In genomic region chr1:193174143-193174733, GRCm38 (mm10) we compare ENCODE assay signal across 8 mouse cellular contexts. TPM values are rescaled to one million over a fixed set of nuclear protein-coding genes. Genes with fewer than 3 reads are reported as not detected.
DNase-seq lines count a peak whose midpoint lies in the region; ATAC-seq and TF ChIP-seq lines count a peak whose summit lies in the region.

No protein-coding gene starts in this region.

- peak overlapping the region; percentile 92 for H3K27ac ChIP-seq in left cerebral cortex, adult 2 months
- H3K27ac ChIP-seq in embryonic facial prominence, embryonic 10.5 days (replicated peaks): peak overlapping the region; percentile 91
- H3K27ac ChIP-seq in hindbrain, embryonic 16.5 days (ENCODE audit: low read depth, low read length): no peak overlapping the region; the same call in 1 of the 2 replicates
- no peak overlapping the region for H3K27ac ChIP-seq in neural tube, embryonic 12.5 days

- H3K4me2 ChIP-seq in hindbrain, embryonic 16.5 days (ENCODE audit: low read length): peak overlapping the region; percentile 62
- H3K4me2 ChIP-seq in neural tube, embryonic 12.5 days (replicated peaks): peak overlapping the region; percentile 61

- no peak for DNase-seq in left cerebral cortex, adult 2 months (ENCODE audit: extremely low spot score in 1 of 2, low spot score in 2 of 2)
- no peak for DNase-seq in left cerebral cortex, postnatal 14 days (ENCODE audit: low spot score in 2 of 2)
- DNase-seq in embryonic facial prominence, embryonic 10.5 days (ENCODE audit: low spot score): no peak
- DNase-seq in urinary bladder, postnatal 25 days (ENCODE audit: low spot score): no peak
- no peak for DNase-seq in adrenal gland, adult 18-20 months (ENCODE audit: low spot score in 2 of 2)
- DNase-seq in lung, postnatal 36 days: no peak

- ATAC-seq in hindbrain, embryonic 16.5 days: no peak
- ATAC-seq in neural tube, embryonic 12.5 days (ENCODE audit: low FRiP score, low read depth): no peak

- peaks cover 31% of the 10 kb centered on the region for H3K4me1 ChIP-seq in embryonic facial prominence, embryonic 10.5 days
- peaks cover 22% of the 10 kb centered on the region for H3K4me1 ChIP-seq in hindbrain, embryonic 16.5 days (ENCODE audit: control insufficient read depth, insufficient read depth, low read depth, low read length)
- peaks cover 22% of the 10 kb centered on the region for H3K4me1 ChIP-seq in neural tube, embryonic 12.5 days

- TF ChIP-seq CTCF in left cerebral cortex, adult 2 months (IDR thresholded peaks at IDR 0.05): no peak

- 92% methylated on average over 13 of the region's 13 CpGs for WGBS in embryonic facial prominence, embryonic 10.5 days
- WGBS in hindbrain, embryonic 16.5 days: 92% methylated on average over 13 of the region's 13 CpGs
- 89% methylated on average over 13 of the region's 13 CpGs for WGBS in neural tube, embryonic 12.5 days

- 0 out of 2 replicates have a peak, but pooled peaks cover under 1% of the 10 kb centered on the region for H3K36me3 ChIP-seq in embryonic facial prominence, embryonic 10.5 days (replicated peaks)
- H3K36me3 ChIP-seq in hindbrain, embryonic 16.5 days (ENCODE audit: control insufficient read depth, insufficient read depth, low read length): no peaks in the 10 kb centered on the region
- no peaks in the 10 kb centered on the region for H3K36me3 ChIP-seq in neural tube, embryonic 12.5 days

- H3K27me3 ChIP-seq in embryonic facial prominence, embryonic 10.5 days (replicated peaks; ENCODE audit: low read depth, poor library complexity, severe bottlenecking): no peaks in the 10 kb centered on the region
- no peaks in the 10 kb centered on the region for H3K27me3 ChIP-seq in hindbrain, embryonic 16.5 days (replicated peaks; ENCODE audit: control insufficient read depth, insufficient read depth, low read length)
- no peaks in the 10 kb centered on the region for H3K27me3 ChIP-seq in neural tube, embryonic 12.5 days (replicated peaks)

- H3K9ac ChIP-seq in hindbrain, embryonic 16.5 days (ENCODE audit: low read depth, low read length): peak overlapping the region; percentile 77
- H3K9ac ChIP-seq in neural tube, embryonic 12.5 days: peak overlapping the region; percentile 66; the same call in 1 of the 2 replicates

- no peaks in the 10 kb centered on the region for H3K9me3 ChIP-seq in embryonic facial prominence, embryonic 10.5 days
- H3K9me3 ChIP-seq in hindbrain, embryonic 16.5 days (ENCODE audit: control insufficient read depth, low read length): no peaks in the 10 kb centered on the region
- H3K9me3 ChIP-seq in neural tube, embryonic 12.5 days: no peaks in the 10 kb centered on the region

- no peak overlapping the region for H3K4me3 ChIP-seq in left cerebral cortex, adult 2 months
- H3K4me3 ChIP-seq in embryonic facial prominence, embryonic 10.5 days: peak overlapping the region; percentile 83
- peak overlapping the region; percentile 65 for H3K4me3 ChIP-seq in hindbrain, embryonic 16.5 days (ENCODE audit: low read length)
- peak overlapping the region; percentile 67 for H3K4me3 ChIP-seq in neural tube, embryonic 12.5 days

- intact Hi-C loops in left cerebral cortex, adult 2 months (cut with DNase I): no loop called here
- intact Hi-C loops in left cerebral cortex, postnatal 14 days (cut with DNase I): loop anchor here (5.0 kb wide), 1 partner anchor 42 kb away; the partner anchor contains the start of gene Diexf

RNA-seq across cellular contexts. Expression of gene A130010J15Rik, which starts 6.4 kb away (rescaled TPM):
- 1 to 10 TPM; 3.4 to 3.5 TPM for total RNA-seq in left cerebral cortex, adult 2 months (2021)
- 1 to 10 TPM; 3.4 to 3.7 TPM for total RNA-seq in left cerebral cortex, postnatal 14 days (2021)
- 16.4 and 18.0 TPM in 2 replicates for polyA plus RNA-seq in embryonic facial prominence, embryonic 10.5 days (2016; fragmentation: Nextera tagmentation; extraction: Ambion mirVana)
- 10.0 and 11.2 TPM in 2 replicates for polyA plus RNA-seq in hindbrain, embryonic 16.5 days (2015; fragmentation: Nextera tagmentation; extraction: Ambion mirVana)
- 14.3 and 14.4 TPM in 2 replicates for polyA plus RNA-seq in neural tube, embryonic 12.5 days (2016; fragmentation: Nextera tagmentation; extraction: Ambion mirVana)
- total RNA-seq in adrenal gland, adult 18-20 months (2021): 1 to 10 TPM; 1.2 to 3.2 TPM

RNA-seq across cellular contexts. Expression of gene Irf6, which starts 21.3 kb away (rescaled TPM):
- 1 to 10 TPM in 1 of 2 experiments, under 1 TPM in 1; 0.68 to 1.1 TPM for total RNA-seq in left cerebral cortex, adult 2 months (2021)
- 1 to 10 TPM; 2.4 TPM for total RNA-seq in left cerebral cortex, postnatal 14 days (2021)
- polyA plus RNA-seq in embryonic facial prominence, embryonic 10.5 days (2016; fragmentation: Nextera tagmentation; extraction: Ambion mirVana): 9.0 and 11.1 TPM in 2 replicates
- polyA plus RNA-seq in hindbrain, embryonic 16.5 days (2015; fragmentation: Nextera tagmentation; extraction: Ambion mirVana): 0.58 and 0.80 TPM in 2 replicates
- 1.9 and 3.1 TPM in 2 replicates for polyA plus RNA-seq in neural tube, embryonic 12.5 days (2016; fragmentation: Nextera tagmentation; extraction: Ambion mirVana)
- total RNA-seq in adrenal gland, adult 18-20 months (2021): 1 to 10 TPM in 1 of 2 experiments, under 1 TPM in 1; 0.33 to 1.2 TPM

RNA-seq across cellular contexts. Expression of gene Traf3ip3, which starts 27.3 kb away (rescaled TPM):
- total RNA-seq in left cerebral cortex, adult 2 months (2021): 1 to 10 TPM; 1.2 to 1.8 TPM
- total RNA-seq in left cerebral cortex, postnatal 14 days (2021): 1 to 10 TPM; 1.6 to 3.1 TPM
- 0.71 and 0.88 TPM in 2 replicates for polyA plus RNA-seq in embryonic facial prominence, embryonic 10.5 days (2016; fragmentation: Nextera tagmentation; extraction: Ambion mirVana)
- polyA plus RNA-seq in hindbrain, embryonic 16.5 days (2015; fragmentation: Nextera tagmentation; extraction: Ambion mirVana): 1.9 and 4.0 TPM in 2 replicates
- polyA plus RNA-seq in neural tube, embryonic 12.5 days (2016; fragmentation: Nextera tagmentation; extraction: Ambion mirVana): 2.5 and 3.2 TPM in 2 replicates
- total RNA-seq in adrenal gland, adult 18-20 months (2021): 1 to 10 TPM; 1.0 to 2.5 TPM

RNA-seq across cellular contexts. Expression of gene Lamb3, which starts 33.3 kb away (rescaled TPM):
- total RNA-seq in left cerebral cortex, adult 2 months (2021): 1 to 10 TPM in 1 of 2 experiments, under 1 TPM in 1; 0.97 to 1.1 TPM
- 1 to 10 TPM; 1.6 to 3.0 TPM for total RNA-seq in left cerebral cortex, postnatal 14 days (2021)
- 0.31 and 0.66 TPM in 2 replicates for polyA plus RNA-seq in embryonic facial prominence, embryonic 10.5 days (2016; fragmentation: Nextera tagmentation; extraction: Ambion mirVana)
- 0.29 and 0.56 TPM in 2 replicates for polyA plus RNA-seq in hindbrain, embryonic 16.5 days (2015; fragmentation: Nextera tagmentation; extraction: Ambion mirVana)
- 0.29 and 0.38 TPM in 2 replicates for polyA plus RNA-seq in neural tube, embryonic 12.5 days (2016; fragmentation: Nextera tagmentation; extraction: Ambion mirVana)
- total RNA-seq in adrenal gland, adult 18-20 months (2021): 1 to 10 TPM in 1 of 2 experiments, under 1 TPM in 1; 0.86 to 1.5 TPM

RNA-seq across cellular contexts. Expression of gene Diexf, which starts 44.2 kb away (rescaled TPM):
- 10 to 100 TPM; 20.9 to 25.5 TPM for total RNA-seq in left cerebral cortex, adult 2 months (2021)
- 10 to 100 TPM; 19.5 to 22.3 TPM for total RNA-seq in left cerebral cortex, postnatal 14 days (2021)
- polyA plus RNA-seq in embryonic facial prominence, embryonic 10.5 days (2016; fragmentation: Nextera tagmentation; extraction: Ambion mirVana): 10.2 and 10.6 TPM in 2 replicates
- 6.9 and 7.4 TPM in 2 replicates for polyA plus RNA-seq in hindbrain, embryonic 16.5 days (2015; fragmentation: Nextera tagmentation; extraction: Ambion mirVana)
- polyA plus RNA-seq in neural tube, embryonic 12.5 days (2016; fragmentation: Nextera tagmentation; extraction: Ambion mirVana): 6.9 and 9.6 TPM in 2 replicates
- total RNA-seq in adrenal gland, adult 18-20 months (2021): 10 to 100 TPM; 14.6 to 18.6 TPM

Comparison
In these comparisons a context has a peak if more than half of its experiments do, and no peak if none do; other contexts are left out.
1. H3K27ac ChIP-seq: peak in left cerebral cortex, adult 2 months (single experiment) and embryonic facial prominence, embryonic 10.5 days (single experiment); none in hindbrain, embryonic 16.5 days (single experiment) and neural tube, embryonic 12.5 days (single experiment).